Mouse (Mus musculus) cortical plate, adult 2 months (tissue): ENCODE results near the gene Rtn4rl1.

Experiments used
- CTCF ChIP-seq: fragments of 200-500 bp; IDR thresholded peaks from 2 replicates; pipeline ENCODE4 v1.5.1; 2011; ENCODE audit warnings: mild to moderate bottlenecking, control low read depth, low read length; ENCODE audit not compliant: insufficient read depth; ENCODE audit errors: extremely low read depth
- POLR2A ChIP-seq: fragments of 200-500 bp; IDR thresholded peaks from 2 replicates; pipeline ENCODE4 v1.6.1; 2011; ENCODE audit warnings: mild to moderate bottlenecking, low read length, control low read depth; ENCODE audit not compliant: insufficient read depth; ENCODE audit errors: extremely low read depth

DNA sequence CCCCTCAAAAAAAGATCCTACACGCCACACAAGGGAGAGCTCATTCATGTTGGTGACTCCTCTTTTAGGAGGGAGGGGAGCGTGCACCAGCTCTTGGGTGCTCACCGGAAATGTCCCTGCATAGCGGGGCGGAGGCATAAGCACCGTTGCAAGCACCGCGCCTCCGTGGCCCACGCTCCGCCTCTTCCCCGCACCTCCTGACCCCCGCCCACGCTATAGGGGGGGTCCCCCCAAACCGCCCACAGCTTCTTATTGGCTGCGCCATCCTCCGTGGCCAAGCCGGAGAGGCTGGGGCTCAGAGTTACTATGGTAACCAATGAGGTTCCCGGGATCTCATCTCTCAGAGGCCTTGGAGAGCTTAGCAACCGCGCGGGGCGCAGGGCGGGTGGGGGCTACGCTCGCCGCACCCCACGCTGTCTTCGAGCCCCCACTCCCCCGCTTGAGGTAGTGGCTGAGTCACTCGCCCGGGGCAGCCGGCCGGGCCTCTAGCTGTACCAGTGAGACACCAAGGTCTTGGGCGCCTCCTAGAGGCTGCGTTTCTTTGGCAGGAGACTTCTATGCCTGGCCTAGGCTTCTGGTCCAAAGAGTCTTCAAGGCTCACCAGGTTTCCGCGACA, 23.3 kb upstream of the Rtn4rl1 start:
- TF ChIP-seq CTCF (peak; percentile 59), POLR2A (no peak)
